22 mouse cellular contexts compared by ENCODE assay signal in the genomic region with DNA sequence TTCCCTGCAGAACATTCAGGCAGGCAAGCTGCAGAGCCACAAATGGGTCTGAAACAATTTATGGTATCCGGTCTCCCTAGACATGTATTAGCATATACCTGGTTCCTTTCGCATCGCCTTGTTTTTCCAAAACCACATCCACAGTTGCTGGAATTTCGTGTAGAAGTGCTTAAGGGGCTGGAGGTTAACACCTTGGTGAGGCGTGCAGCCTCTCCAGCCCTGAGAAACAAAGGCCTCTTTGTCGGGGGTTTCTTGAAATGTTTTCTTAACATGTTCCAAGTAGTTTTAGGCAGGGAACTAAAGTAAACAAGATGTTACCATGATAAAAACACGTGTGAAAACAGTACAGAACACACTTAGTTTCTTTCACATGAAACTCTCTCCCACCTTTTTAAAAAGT.
DNase-seq lines count a peak whose midpoint lies in the region; ATAC-seq and TF ChIP-seq lines count a peak whose summit lies in the region.
"Had no signal": no experiment of that assay in that cellular context is flagged by ENCODE, and none has a peak within 500 bp of the region (broad histone marks: within the 10 kb centered on the region; RNA-seq: fewer than 3 reads in every experiment).

No protein-coding gene starts in this region.

- H3K79me2 ChIP-seq in CH12.LX (replicated peaks; ENCODE audit: control insufficient read depth, extremely low read depth, insufficient read depth, poor library complexity, severe bottlenecking): peaks cover 15% of the 10 kb centered on the region

- no peak for TF ChIP-seq RAD21 in CH12.LX (IDR thresholded peaks at IDR 0.05; ENCODE audit: low read depth, low read length)

- TF ChIP-seq POLR2A in CH12.LX (IDR thresholded peaks at IDR 0.05; ENCODE audit: low read depth, low read length): no peak

- H3K4me1 ChIP-seq in forebrain, embryonic 10.5 days: peaks cover 42% of the 10 kb centered on the region
- peaks cover 14% of the 10 kb centered on the region for H3K4me1 ChIP-seq in forebrain, embryonic 14.5 days (ENCODE audit: control insufficient read depth, insufficient read depth, low read length)
- H3K4me1 ChIP-seq in CH12.LX (ENCODE audit: control insufficient read depth in 1 of 2, insufficient read depth in 2 of 2): peaks cover 2 to 19% of the 10 kb centered on the region in 2 experiments; a peak in 3 of 4 replicates
- H3K4me1 ChIP-seq in embryonic facial prominence, embryonic 13.5 days: peaks cover 10% of the 10 kb centered on the region; the same call in 1 of the 2 replicates
- H3K4me1 ChIP-seq in limb, embryonic 13.5 days: peaks cover 28% of the 10 kb centered on the region
- peaks cover 4% of the 10 kb centered on the region; the same call in 1 of the 2 replicates for H3K4me1 ChIP-seq in midbrain, embryonic 11.5 days (ENCODE audit: control insufficient read depth, insufficient read depth, low read length)

- no peak for TF ChIP-seq EP300 in CH12.LX (IDR thresholded peaks at IDR 0.05; ENCODE audit: low read length)

- H3K9ac ChIP-seq in forebrain, embryonic 14.5 days (ENCODE audit: low read length): no peak overlapping the region
- H3K9ac ChIP-seq in CH12.LX (ENCODE audit: insufficient read depth, low read depth): no peak overlapping the region
- H3K9ac ChIP-seq in embryonic facial prominence, embryonic 13.5 days: no peak overlapping the region
- H3K9ac ChIP-seq in limb, embryonic 13.5 days: no peak overlapping the region
- H3K9ac ChIP-seq in midbrain, embryonic 11.5 days (ENCODE audit: low read length): no peak overlapping the region
- H3K9ac ChIP-seq: stomach, embryonic 15.5 days had no signal

- no peak for DNase-seq in forebrain, embryonic 10.5 days (ENCODE audit: extremely low spot score, low spot score)
- no peak for DNase-seq in forebrain, embryonic 14.5 days (ENCODE audit: low spot score)
- no peak for DNase-seq in CH12.LX (ENCODE audit: extremely low read depth)
- DNase-seq in gastrocnemius, postnatal 25 days: no peak
- DNase-seq in left cerebral cortex, postnatal 25 days (ENCODE audit: low spot score in 2 of 2): no peak
- DNase-seq in midbrain, embryonic 11.5 days (ENCODE audit: low spot score, missing footprints): no peak
- DNase-seq: adrenal gland, adult 2 months; cerebellum, adult 11 months; cerebellum, postnatal 25 days; gastrocnemius, postnatal 14 days; heart, postnatal 4 days; kidney, postnatal 14 days; lung, adult 2 months; right cerebral cortex, adult 18-20 months; spleen, adult 18-20 months had no signal

- H3K27me3 ChIP-seq in forebrain, embryonic 10.5 days (ENCODE audit: poor library complexity, severe bottlenecking): no peaks in the 10 kb centered on the region
- H3K27me3 ChIP-seq in forebrain, embryonic 14.5 days (replicated peaks; ENCODE audit: control insufficient read depth, insufficient read depth, low read length): no peaks in the 10 kb centered on the region
- H3K27me3 ChIP-seq in CH12.LX (replicated peaks): no peaks in the 10 kb centered on the region
- H3K27me3 ChIP-seq in embryonic facial prominence, embryonic 13.5 days: no peaks in the 10 kb centered on the region
- H3K27me3 ChIP-seq in limb, embryonic 13.5 days: no peaks in the 10 kb centered on the region
- H3K27me3 ChIP-seq in midbrain, embryonic 11.5 days (ENCODE audit: control insufficient read depth, insufficient read depth, low read length): no peaks in the 10 kb centered on the region
- H3K27me3 ChIP-seq: megakaryocyte, embryonic 14.5 days; stomach, embryonic 15.5 days had no signal

- intact Hi-C loops in left cerebral cortex, postnatal 25 days (cut with DNase I): no loop called here

- H3K9me3 ChIP-seq in forebrain, embryonic 10.5 days: no peaks in the 10 kb centered on the region; the same call in 1 of the 2 replicates
- H3K9me3 ChIP-seq in forebrain, embryonic 14.5 days (replicated peaks; ENCODE audit: control insufficient read depth, low read length): no peaks in the 10 kb centered on the region
- no peaks in the 10 kb centered on the region for H3K9me3 ChIP-seq in CH12.LX (replicated peaks; ENCODE audit: low read length)
- H3K9me3 ChIP-seq in embryonic facial prominence, embryonic 13.5 days: no peaks in the 10 kb centered on the region
- H3K9me3 ChIP-seq in limb, embryonic 13.5 days: no peaks in the 10 kb centered on the region
- no peaks in the 10 kb centered on the region for H3K9me3 ChIP-seq in midbrain, embryonic 11.5 days (ENCODE audit: control insufficient read depth, low read length)
- H3K9me3 ChIP-seq: heart, embryonic 10.5 days; megakaryocyte, embryonic 14.5 days; stomach, embryonic 15.5 days had no signal

- H3K27ac ChIP-seq in forebrain, embryonic 10.5 days: peak overlapping the region; percentile 62
- no peak overlapping the region for H3K27ac ChIP-seq in forebrain, embryonic 14.5 days (ENCODE audit: low read depth, low read length)
- H3K27ac ChIP-seq in CH12.LX (ENCODE audit: insufficient read depth, low read depth): peak overlapping the region; percentile 28; the same call in 1 of the 2 replicates
- 0 out of 2 replicates have a peak overlapping the region, but pooled peaks have one; percentile 35 for H3K27ac ChIP-seq in embryonic facial prominence, embryonic 13.5 days
- H3K27ac ChIP-seq in limb, embryonic 13.5 days: peak overlapping the region; percentile 58
- H3K27ac ChIP-seq in midbrain, embryonic 11.5 days (ENCODE audit: low read depth, low read length): no peak overlapping the region
- H3K27ac ChIP-seq: heart, embryonic 10.5 days; stomach, embryonic 15.5 days had no signal

- no peak overlapping the region for H3K4me2 ChIP-seq in forebrain, embryonic 14.5 days (ENCODE audit: low read length)
- no peak overlapping the region for H3K4me2 ChIP-seq in CH12.LX (ENCODE audit: insufficient read depth, low read depth, poor library complexity, severe bottlenecking)
- H3K4me2 ChIP-seq in embryonic facial prominence, embryonic 13.5 days: no peak overlapping the region
- H3K4me2 ChIP-seq in limb, embryonic 13.5 days (replicated peaks): no peak overlapping the region
- no peak overlapping the region for H3K4me2 ChIP-seq in midbrain, embryonic 11.5 days
- H3K4me2 ChIP-seq: liver, embryonic 11.5 days; stomach, embryonic 15.5 days had no signal

- dilution Hi-C loops in CH12.LX (cut with MboI; ENCODE audit: extremely low pct_ligation_motif_present, extremely low pct_unique_long_range_greater_than_20kb, low sequenced_read_pairs): no loop called here

- no peak overlapping the region for H3K4me3 ChIP-seq in forebrain, embryonic 10.5 days
- no peak overlapping the region for H3K4me3 ChIP-seq in forebrain, embryonic 14.5 days (ENCODE audit: low read depth, low read length)
- H3K4me3 ChIP-seq in CH12.LX (replicated peaks in 1 of 3; ENCODE audit: low read depth in 2 of 3, low read length in 2 of 3, poor library complexity in 1 of 3): no peak overlapping the region
- H3K4me3 ChIP-seq in embryonic facial prominence, embryonic 13.5 days: no peak overlapping the region
- no peak overlapping the region for H3K4me3 ChIP-seq in limb, embryonic 13.5 days
- no peak overlapping the region for H3K4me3 ChIP-seq in midbrain, embryonic 11.5 days (ENCODE audit: low read depth, low read length)
- H3K4me3 ChIP-seq: heart, embryonic 10.5 days; megakaryocyte, embryonic 14.5 days; stomach, embryonic 15.5 days had no signal

- no peak for ATAC-seq in forebrain, embryonic 14.5 days
- ATAC-seq in embryonic facial prominence, embryonic 13.5 days (ENCODE audit: insufficient number of reproducible peaks, insufficient read depth, low FRiP score, low TSS enrichment, low read depth): no peak
- ATAC-seq in limb, embryonic 13.5 days (ENCODE audit: low FRiP score, low read depth): no peak
- ATAC-seq in midbrain, embryonic 11.5 days (ENCODE audit: low FRiP score): no peak
- ATAC-seq: hindbrain, embryonic 16.5 days had no signal

- in situ Hi-C loops in CH12.LX (cut with MboI; ENCODE audit: low pct_ligation_motif_present, low pct_unique_long_range_greater_than_20kb, low sequenced_read_pairs): no loop called here

- TF ChIP-seq CTCF in CH12.LX (conservative IDR thresholded peaks at IDR 0.05 in 1 of 2, IDR thresholded peaks at IDR 0.05 in 1 of 2; ENCODE audit: low read depth in 2 of 2, low read length in 2 of 2): no peak

- peaks cover 45% of the 10 kb centered on the region for H3K36me3 ChIP-seq in forebrain, embryonic 10.5 days (replicated peaks)
- H3K36me3 ChIP-seq in forebrain, embryonic 14.5 days (ENCODE audit: control insufficient read depth, insufficient read depth, low read length): peaks cover 18% of the 10 kb centered on the region; the same call in 1 of the 2 replicates
- peaks cover 68 to 94% of the 10 kb centered on the region in 2 experiments for H3K36me3 ChIP-seq in CH12.LX (replicated peaks in 1 of 2; ENCODE audit: control insufficient read depth in 1 of 2, insufficient read depth in 1 of 2, low read length in 1 of 2)
- peaks cover 21% of the 10 kb centered on the region for H3K36me3 ChIP-seq in embryonic facial prominence, embryonic 13.5 days
- H3K36me3 ChIP-seq in limb, embryonic 13.5 days: peaks cover 39% of the 10 kb centered on the region
- H3K36me3 ChIP-seq in midbrain, embryonic 11.5 days (ENCODE audit: control insufficient read depth, insufficient read depth, low read length): peaks cover 5% of the 10 kb centered on the region; the same call in 1 of the 2 replicates

- WGBS in forebrain, embryonic 10.5 days: 54% methylated on average over 7 of the region's 7 CpGs
- WGBS in forebrain, embryonic 14.5 days: 54% methylated on average over 7 of the region's 7 CpGs
- 27% methylated on average over 7 of the region's 7 CpGs for WGBS in embryonic facial prominence, embryonic 13.5 days
- 37% methylated on average over 7 of the region's 7 CpGs for WGBS in limb, embryonic 13.5 days
- 65% methylated on average over 7 of the region's 7 CpGs for WGBS in midbrain, embryonic 11.5 days

TF ChIP-seq in CH12.LX, 34 proteins besides CTCF, POLR2A, EP300 and RAD21:
- TF ChIP-seq E2F4 (IDR thresholded peaks at IDR 0.05; ENCODE audit: insufficient replicate concordance, low read depth, low read length): no peak
- TF ChIP-seq IRF4 (IDR thresholded peaks at IDR 0.05; ENCODE audit: low read depth, low read length): no peak

Comparison
In these comparisons a context has a peak if more than half of its experiments do, and no peak if none do; other contexts are left out.
1. H3K27ac ChIP-seq: peak in forebrain, embryonic 10.5 days (single experiment), CH12.LX (single experiment), embryonic facial prominence, embryonic 13.5 days (single experiment) and limb, embryonic 13.5 days (single experiment); none in forebrain, embryonic 14.5 days (single experiment) and midbrain, embryonic 11.5 days (single experiment).